Mouse (Mus musculus) cerebellum, adult 2 months (tissue): ENCODE measurements around the gene Sar1b. TPM values are rescaled to one million over a fixed set of nuclear protein-coding genes. Genes with fewer than 3 reads are reported as not detected.
"Not testable (repeated sequence)": the region's sequence is repeated elsewhere in the genome, so short reads cannot be mapped to it uniquely, and the experiment has no call there.

Experiments used
- DNase-seq, 2 experiments: peaks; one replicate each; pipeline ENCODE4 v3.0.0; 2021
- H3K27ac ChIP-seq: fragments of 200-500 bp; 2 replicates; pipeline ENCODE4 v1.5.1; 2012; ENCODE audit warnings: low read length, control low read depth, inconsistent platforms; ENCODE audit not compliant: insufficient read depth
- H3K27me3 ChIP-seq: fragments of 200-500 bp; 2 replicates; pipeline ENCODE4 v1.6.1; 2012; ENCODE audit warnings: inconsistent platforms, mild to moderate bottlenecking, low read length, moderate library complexity; ENCODE audit not compliant: control insufficient read depth, insufficient read depth
- H3K4me1 ChIP-seq: fragments of 200-500 bp; 2 replicates; pipeline ENCODE4 v1.6.1; 2011; ENCODE audit warnings: low read length; ENCODE audit not compliant: control insufficient read depth, insufficient read depth
- H3K4me3 ChIP-seq: fragments of 200-500 bp; replicated peaks from 2 replicates; pipeline ENCODE3; 2011; ENCODE audit warnings: mild to moderate bottlenecking, low read depth, low read length, control low read depth; ENCODE audit not compliant: insufficient read depth
- CTCF ChIP-seq: fragments of 200-500 bp; IDR thresholded peaks from 2 replicates; pipeline ENCODE4 v1.5.1; 2011; ENCODE audit warnings: low read depth, mild to moderate bottlenecking, control low read depth, low read length, moderate library complexity, borderline replicate concordance; ENCODE audit not compliant: insufficient read depth
- POLR2A ChIP-seq: fragments of 200-500 bp; IDR thresholded peaks from 2 replicates; pipeline ENCODE4 v1.6.1; 2011; ENCODE audit warnings: low read length, control low read depth, borderline replicate concordance; ENCODE audit not compliant: insufficient read depth
- WGBS: fragments of 180-500 bp; shearing (Covaris S2); methylation state at CpG from one replicate; pipeline ENCODE4 v1.1.7; 2018; 5-methylcytosine and 5-hydroxymethylcytosine counted together
- polyA plus RNA-seq: library from polyadenylated mRNA; depleted of rRNA; stranded (reverse); fragments of >200 nt; gene quantifications from 2 replicates; pipeline ENCODE4 v1.2.3, GENCODE M21; 2012

The Sar1b gene
- polyA plus RNA-seq, 1 experiment: 95.1 TPM

GRCm38 (mm10) chr11:51785926-51786325, 22.4 kb downstream of the Sar1b start:
- Histone ChIP-seq H3K27me3 (no peaks in the 10 kb centered on the region), H3K27ac (no peak overlapping the region), H3K4me1 (no peaks in the 10 kb centered on the region), H3K4me3 (no peak overlapping the region)
- 89% methylated on average over 6 of the region's 6 CpGs for WGBS
- no peak for DNase-seq
- TF ChIP-seq POLR2A (no peak), CTCF (peak; percentile 48; the same call in 1 of the 2 replicates)

GRCm38 (mm10) chr11:51789735-51790134, 26.2 kb downstream of the Sar1b start:
- DNase-seq, H3K4me3 ChIP-seq, H3K27ac ChIP-seq, H3K4me1 ChIP-seq, H3K27me3 ChIP-seq: not testable (repeated sequence)
- 88% methylated on average over 4 of the region's 4 CpGs for WGBS

DNA sequence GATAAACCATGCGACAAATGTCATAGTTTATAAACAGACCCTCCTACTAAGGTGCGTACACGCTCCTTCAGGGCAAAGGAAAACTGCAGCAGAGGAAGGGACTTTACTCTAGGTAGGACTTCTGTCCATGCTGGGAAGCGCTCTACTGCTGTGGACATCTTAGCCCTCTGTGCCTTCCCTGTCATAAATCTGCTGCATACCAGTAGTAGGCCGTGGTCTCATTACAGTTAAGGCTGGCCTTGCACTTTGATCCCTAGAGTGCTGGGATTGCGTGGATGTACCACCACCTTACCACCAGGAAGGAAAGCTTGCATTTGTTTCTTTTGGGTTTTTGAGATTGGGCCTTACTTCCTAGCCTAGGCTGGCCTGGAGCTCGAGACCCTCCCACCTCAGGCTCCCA, 27.2 kb downstream of the Sar1b start:
- no peak for TF ChIP-seq POLR2A
- no peak for TF ChIP-seq CTCF
- WGBS: 96% methylated on average over 7 of the region's 7 CpGs
- no peaks in the 10 kb centered on the region for H3K27me3 ChIP-seq
- DNase-seq: no peak
- no peak overlapping the region for H3K4me3 ChIP-seq
- H3K27ac ChIP-seq: no peak overlapping the region
- no peaks in the 10 kb centered on the region for H3K4me1 ChIP-seq

GRCm38 (mm10) chr11:51796272-51796671, 32.8 kb downstream of the Sar1b start:
- 43% methylated on average over 4 of the region's 4 CpGs for WGBS
- no peak for TF ChIP-seq POLR2A
- TF ChIP-seq CTCF: no peak
- DNase-seq: peak in 1 of 2 experiments; percentile 60
- H3K27me3 ChIP-seq: no peaks in the 10 kb centered on the region
- no peak overlapping the region for H3K4me3 ChIP-seq
- no peak overlapping the region for H3K27ac ChIP-seq
- no peaks in the 10 kb centered on the region for H3K4me1 ChIP-seq

DNA sequence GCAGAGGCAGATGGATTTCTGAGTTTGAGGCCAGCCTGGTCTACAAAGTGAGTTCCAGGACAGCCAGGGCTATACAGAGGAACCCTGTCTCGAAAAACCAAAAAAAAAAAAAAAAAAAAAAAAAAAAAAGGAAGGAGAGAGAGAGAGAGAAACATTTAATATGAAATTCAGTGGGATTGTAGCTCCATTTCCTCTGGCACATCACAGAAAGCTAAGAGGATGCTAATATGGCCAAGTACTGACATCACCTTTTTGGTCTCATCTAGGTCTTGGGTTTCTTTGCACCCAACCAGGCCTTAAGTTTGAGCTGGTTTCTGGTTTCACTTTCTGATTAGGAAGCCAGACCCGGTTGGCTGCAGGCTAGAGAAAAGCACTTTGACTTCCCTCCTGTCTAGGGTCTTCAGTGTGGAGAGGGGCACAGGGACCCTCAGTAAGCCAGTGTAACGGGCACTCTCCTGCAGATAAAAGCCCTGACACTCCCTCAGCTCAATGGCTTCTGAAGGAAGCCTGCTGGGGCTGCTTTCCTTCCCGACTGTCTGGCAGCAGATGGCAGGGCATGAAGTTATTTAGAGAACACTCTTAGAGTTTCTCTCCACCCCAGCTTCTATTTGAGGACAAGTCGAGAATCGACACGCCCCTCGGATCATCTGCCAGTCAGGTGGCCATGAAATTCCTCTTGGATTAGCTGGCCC, 37.3 kb downstream of the Sar1b start:
- WGBS: 39% methylated on average over 8 of the region's 8 CpGs
- no peaks in the 10 kb centered on the region for H3K27me3 ChIP-seq
- no peak overlapping the region for H3K27ac ChIP-seq
- H3K4me1 ChIP-seq: no peaks in the 10 kb centered on the region
- no peak overlapping the region for H3K4me3 ChIP-seq
- TF ChIP-seq CTCF (no peak), POLR2A (no peak)
- no peak for DNase-seq

- peak; percentile 86; the same call in 1 of the 2 replicates for TF ChIP-seq POLR2A
- TF ChIP-seq CTCF: no peak
- 13% methylated on average over 17 of the region's 17 CpGs for WGBS
- no peaks in the 10 kb centered on the region for H3K27me3 ChIP-seq
- DNase-seq: peak; percentile 71 to 85
- H3K4me3 ChIP-seq: peak overlapping the region; percentile 94
- H3K4me1 ChIP-seq: no peaks in the 10 kb centered on the region
- peak overlapping the region; percentile 22 for H3K27ac ChIP-seq
Observed at GRCm38 (mm10) chr11:51805221-51805981, 41.9 kb downstream of the Sar1b start.

GRCm38 (mm10) chr11:51807108-51807879, 43.8 kb downstream of the Sar1b start:
- no peak for DNase-seq
- WGBS: 56% methylated on average over 13 of the region's 13 CpGs
- Histone ChIP-seq H3K4me3 (no peak overlapping the region), H3K27ac (no peak overlapping the region), H3K27me3 (no peaks in the 10 kb centered on the region), H3K4me1 (no peaks in the 10 kb centered on the region)
- TF ChIP-seq POLR2A: no peak
- no peak for TF ChIP-seq CTCF

- H3K4me3 ChIP-seq: no peak overlapping the region
- TF ChIP-seq CTCF: no peak
- no peak overlapping the region for H3K27ac ChIP-seq
- 63% methylated on average over 6 of the region's 6 CpGs for WGBS
- H3K27me3 ChIP-seq: no peaks in the 10 kb centered on the region
- DNase-seq: no peak
- no peaks in the 10 kb centered on the region for H3K4me1 ChIP-seq
Observed at GRCm38 (mm10) chr11:51809632-51810224, 46.2 kb downstream of the Sar1b start.
